ENCODE assay signal across 17 mouse cellular contexts in genomic region chr17:84876037-84876436, GRCm38 (mm10).
DNase-seq lines count a peak whose midpoint lies in the region; TF ChIP-seq lines count a peak whose summit lies in the region.
"Had no signal": no experiment of that assay in that cellular context is flagged by ENCODE, and none has a peak within 500 bp of the region (broad histone marks: within the 10 kb centered on the region; RNA-seq: fewer than 3 reads in every experiment).

No protein-coding gene starts in this region.

- no peak overlapping the region for H3K9ac ChIP-seq in liver, adult 2 months (ENCODE audit: low read depth, low read length)
- H3K9ac ChIP-seq: embryonic facial prominence, embryonic 12.5 days; forebrain, embryonic 15.5 days; heart, embryonic 12.5 days had no signal

- no peaks in the 10 kb centered on the region for H3K27me3 ChIP-seq in liver, adult 2 months (ENCODE audit: control insufficient read depth, insufficient read depth, low read length)
- H3K27me3 ChIP-seq: forebrain, embryonic 15.5 days had no signal

- peak overlapping the region; percentile 44 for H3K27ac ChIP-seq in liver, adult 2 months (replicated peaks; ENCODE audit: insufficient read depth, low read depth, low read length)
- H3K27ac ChIP-seq: embryonic facial prominence, embryonic 12.5 days; forebrain, embryonic 15.5 days; hindbrain, postnatal 0 days had no signal

- H3K4me1 ChIP-seq in liver, adult 2 months (ENCODE audit: control insufficient read depth, insufficient read depth, low read length): peaks cover 32% of the 10 kb centered on the region
- H3K4me1 ChIP-seq: embryonic facial prominence, embryonic 12.5 days; heart, embryonic 12.5 days had no signal

- TF ChIP-seq POLR2A in liver, adult 2 months (IDR thresholded peaks at IDR 0.05; ENCODE audit: extremely low read depth, insufficient read depth, low read length): no peak

- H3K4me3 ChIP-seq in liver, adult 2 months (ENCODE audit: insufficient read depth, low read depth, low read length): no peak overlapping the region
- H3K4me3 ChIP-seq: embryonic facial prominence, embryonic 12.5 days; forebrain, embryonic 15.5 days; heart, embryonic 12.5 days had no signal

- no peak for TF ChIP-seq CTCF in liver, adult 2 months (IDR thresholded peaks at IDR 0.05; ENCODE audit: low read depth, low read length)

- WGBS in liver, adult 2 months: 81% methylated on average over 4 of the region's 4 CpGs

- intact Hi-C loops in left cerebral cortex, postnatal 10 days (cut with DNase I): no loop called here

- no peaks in the 10 kb centered on the region for H3K79me2 ChIP-seq in liver, adult 2 months (ENCODE audit: control insufficient read depth, insufficient read depth, low read length)

- no peaks in the 10 kb centered on the region for H3K36me3 ChIP-seq in liver, adult 2 months (ENCODE audit: control insufficient read depth, insufficient read depth, low read length)
- H3K36me3 ChIP-seq: embryonic facial prominence, embryonic 12.5 days; forebrain, embryonic 15.5 days; heart, embryonic 12.5 days had no signal

- DNase-seq in liver, adult 2 months (ENCODE audit: extremely low read depth, low read depth, low spot score): no peak
- DNase-seq in liver: no peak
- peak; percentile 59 for DNase-seq in cerebellum, adult 8-10 months
- DNase-seq in cerebellum, postnatal 14 days: peak; percentile 66 to 71
- DNase-seq in frontal cortex, adult 2 months (ENCODE audit: extremely low spot score in 1 of 2, low spot score in 1 of 2): no peak
- no peak for DNase-seq in lung, postnatal 36 days
- no peak for DNase-seq in left cerebral cortex, postnatal 10 days (ENCODE audit: extremely low spot score in 1 of 2, low spot score in 2 of 2)
- DNase-seq: adrenal gland, adult 2 months; adrenal gland, postnatal 36 days; gastrocnemius, postnatal 10 days; heart, postnatal 36 days; kidney, adult 11 months; kidney, adult 9 months had no signal

Comparison
In these comparisons a context has a peak if more than half of its experiments do, and no peak if none do; other contexts are left out.
1. DNase-seq: peak in cerebellum, adult 8-10 months (single experiment) and cerebellum, postnatal 14 days (2 of 2); none in liver, adult 2 months (single experiment), liver (single experiment), frontal cortex, adult 2 months (0 of 2), lung, postnatal 36 days (single experiment) and left cerebral cortex, postnatal 10 days (0 of 2).